Mouse (Mus musculus) gastrocnemius, adult 18-20 months (tissue): ENCODE measurements around the gene Rbm43. TPM values are rescaled to one million over a fixed set of nuclear protein-coding genes. Genes with fewer than 3 reads are reported as not detected.
"Not testable (repeated sequence)": the region's sequence is repeated elsewhere in the genome, so short reads cannot be mapped to it uniquely, and the experiment has no call there.

Experiments
- DNase-seq: peaks from one replicate; pipeline ENCODE4 v3.0.0; 2021; ENCODE audit warnings: low spot score
- total RNA-seq, 2 experiments: library from RNA; stranded (reverse); gene quantifications; 2 replicates each; pipeline ENCODE4 v1.2.3; 2021

Gene Rbm43
- total RNA-seq, 2 experiments from 2014 or later = 0.75 to 1.5 TPM

- peak; percentile 77 for DNase-seq
Measured at GRCm38 (mm10) chr2:51914944-51915680, 19.9 kb downstream of the Rbm43 start.

- DNase-seq = no peak
Measured at GRCm38 (mm10) chr2:51914532-51914931, 20.4 kb downstream of the Rbm43 start.

- DNase-seq = no peak
Measured at GRCm38 (mm10) chr2:51912740-51913139, 22.2 kb downstream of the Rbm43 start.

- DNase-seq = no peak
Measured at GRCm38 (mm10) chr2:51911864-51912263, 23.1 kb downstream of the Rbm43 start.

- no peak for DNase-seq
Measured at GRCm38 (mm10) chr2:51907538-51908110, 27.3 kb downstream of the Rbm43 start.

GRCm38 (mm10) chr2:51905637-51906036 is 29.3 kb downstream of the Rbm43 start:
- DNase-seq = no peak

GRCm38 (mm10) chr2:51892411-51892901 is 42.5 kb downstream of the Rbm43 start:
- no peak for DNase-seq

- DNase-seq = no peak
Measured at GRCm38 (mm10) chr2:51890961-51891360, 44.0 kb downstream of the Rbm43 start.

- not testable (repeated sequence) for DNase-seq
Measured at GRCm38 (mm10) chr2:51890139-51890538, 44.8 kb downstream of the Rbm43 start.

- peak; percentile 15 for DNase-seq
Measured at GRCm38 (mm10) chr2:51880143-51880542, 54.8 kb downstream of the Rbm43 start.

Other genes with a start within 250 kb of the Rbm43 start
- 1 to 10 TPM; 2.4 to 3.1 TPM for gene Nmi, start 38.3 kb upstream of the Rbm43 start, total RNA-seq
- gene Tnfaip6, start 102.8 kb upstream of the Rbm43 start, total RNA-seq = 1 to 10 TPM in 1 of 2 experiments, under 1 TPM in 1; 0.48 to 1.5 TPM
- gene Rif1, start 137.7 kb upstream of the Rbm43 start, total RNA-seq = 10 to 100 TPM; 11.1 to 11.8 TPM